Mouse (Mus musculus) left cerebral cortex, postnatal 10 days (tissue): ENCODE data around the gene Gm47995. TPM values are rescaled to one million over a fixed set of nuclear protein-coding genes. Genes with fewer than 3 reads are reported as not detected.

ENCODE experiments used
- total RNA-seq, 2 experiments: library from RNA; stranded (reverse); gene quantifications; 2 replicates each; pipeline ENCODE4 v1.2.3; 2021

The Gm47995 gene
- total RNA-seq, 2 experiments from 2014 or later: not detected

Other genes starting within 250 kb of the Gm47995 start
- gene Hmcn1, start 205.0 kb upstream of the Gm47995 start, total RNA-seq: 1 to 10 TPM; 6.2 to 7.2 TPM
- not detected for gene Gm47985, start 15.9 kb upstream of the Gm47995 start, total RNA-seq
- gene Gm8947, start 6.1 kb upstream of the Gm47995 start, total RNA-seq: not detected
- not detected for gene 3110040M04Rik, start 5.7 kb downstream of the Gm47995 start, total RNA-seq
- not detected for gene Gm47996, start 11.7 kb downstream of the Gm47995 start, total RNA-seq
- gene Ivns1abp, start 146.0 kb downstream of the Gm47995 start, total RNA-seq: 100 to 1,000 TPM; 152 to 153 TPM
- 1 to 10 TPM; 7.6 to 9.6 TPM for gene Swt1, start 230.0 kb downstream of the Gm47995 start, total RNA-seq
- 10 to 100 TPM; 22.4 to 24.8 TPM for gene Trmt1l, start 230.1 kb downstream of the Gm47995 start, total RNA-seq